Mouse (Mus musculus): ENCODE measurements around the gene Cep97. TPM values are rescaled to one million over a fixed set of nuclear protein-coding genes. Genes with fewer than 3 reads are reported as not detected.
A peak's percentile ranks its signal among the peaks of the same experiment; 100 is the strongest.
"Not testable (repeated sequence)": the region's sequence is repeated elsewhere in the genome, so short reads cannot be mapped to it uniquely, and the experiment has no call there.

The Cep97 gene
- polyA plus RNA-seq, 1 experiment from 2014 or later: 13.9 TPM

- not testable (repeated sequence) for ATAC-seq (ENCODE audit: low FRiP score, low TSS enrichment); H3K4me2 ChIP-seq (replicated peaks; ENCODE audit: low read depth, low read length); H3K27ac ChIP-seq (ENCODE audit: low read length); H3K9me3 ChIP-seq (ENCODE audit: low read length); H3K9ac ChIP-seq (replicated peaks; ENCODE audit: low read length); H3K4me3 ChIP-seq (ENCODE audit: low read length); H3K27me3 ChIP-seq (ENCODE audit: insufficient read depth, low read length); H3K36me3 ChIP-seq (ENCODE audit: insufficient read depth, low read length); H3K4me1 ChIP-seq (ENCODE audit: insufficient read depth, low read length)
- WGBS: 85% methylated on average over 2 of the region's 2 CpGs
Measured at GRCm38 (mm10) chr16:55947876-55948410, 13.3 kb upstream of the Cep97 start.

- Histone ChIP-seq H3K27me3 (ENCODE audit: insufficient read depth, low read length) (no peaks in the 10 kb centered on the region), H3K27ac (ENCODE audit: low read length) (no peak overlapping the region), H3K36me3 (ENCODE audit: insufficient read depth, low read length) (no peaks in the 10 kb centered on the region), H3K4me3 (ENCODE audit: low read length) (no peak overlapping the region), H3K4me2 (replicated peaks; ENCODE audit: low read depth, low read length) (no peak overlapping the region), H3K9ac (replicated peaks; ENCODE audit: low read length) (no peak overlapping the region), H3K9me3 (ENCODE audit: low read length) (no peaks in the 10 kb centered on the region), H3K4me1 (ENCODE audit: insufficient read depth, low read length) (peaks cover 4% of the 10 kb centered on the region; the same call in 1 of the 2 replicates)
- ATAC-seq (ENCODE audit: low FRiP score, low TSS enrichment): no peak
- WGBS: 69% methylated on average over 3 of the region's 3 CpGs
Measured at GRCm38 (mm10) chr16:55947266-55947665, 12.6 kb upstream of the Cep97 start.

- Histone ChIP-seq H3K4me1 (ENCODE audit: insufficient read depth, low read length) (no peaks in the 10 kb centered on the region), H3K27me3 (ENCODE audit: insufficient read depth, low read length) (no peaks in the 10 kb centered on the region), H3K27ac (ENCODE audit: low read length) (no peak overlapping the region), H3K9me3 (ENCODE audit: low read length) (no peaks in the 10 kb centered on the region), H3K4me2 (replicated peaks; ENCODE audit: low read depth, low read length) (no peak overlapping the region), H3K9ac (replicated peaks; ENCODE audit: low read length) (no peak overlapping the region), H3K4me3 (ENCODE audit: low read length) (no peak overlapping the region), H3K36me3 (ENCODE audit: insufficient read depth, low read length) (no peaks in the 10 kb centered on the region)
- 97% methylated on average over 4 of the region's 4 CpGs for WGBS
- ATAC-seq (ENCODE audit: low FRiP score, low TSS enrichment): no peak
Measured at GRCm38 (mm10) chr16:55940781-55941180, 6.1 kb upstream of the Cep97 start.

DNA sequence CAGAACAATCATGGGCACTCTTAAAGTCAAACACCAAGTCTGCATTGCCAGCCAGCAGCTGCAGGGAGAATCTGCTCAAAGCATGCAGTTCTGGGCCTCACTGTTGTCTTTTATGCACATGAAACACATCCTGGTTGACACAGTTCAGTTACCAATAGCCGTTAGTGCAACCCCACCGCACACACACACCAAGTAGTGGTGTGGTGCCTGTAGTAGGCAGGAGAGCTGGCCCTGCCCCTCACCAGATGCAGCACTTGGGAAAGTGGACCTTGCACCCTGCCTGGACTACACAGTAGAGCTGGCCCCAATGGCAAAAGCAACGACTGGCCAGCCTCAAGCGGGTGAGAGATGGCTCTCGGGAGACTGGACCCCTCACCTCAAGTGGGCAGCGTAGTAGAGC is 5.0 kb upstream of the Cep97 start:
- Histone ChIP-seq H3K4me1 (ENCODE audit: insufficient read depth, low read length) (no peaks in the 10 kb centered on the region), H3K9me3 (ENCODE audit: low read length) (no peaks in the 10 kb centered on the region), H3K27me3 (ENCODE audit: insufficient read depth, low read length) (no peaks in the 10 kb centered on the region), H3K36me3 (ENCODE audit: insufficient read depth, low read length) (no peaks in the 10 kb centered on the region), H3K27ac (ENCODE audit: low read length) (no peak overlapping the region), H3K4me3 (ENCODE audit: low read length) (no peak overlapping the region), H3K4me2 (replicated peaks; ENCODE audit: low read depth, low read length) (no peak overlapping the region), H3K9ac (replicated peaks; ENCODE audit: low read length) (no peak overlapping the region)
- WGBS: 80% methylated on average over 6 of the region's 6 CpGs
- peak; percentile 71 for ATAC-seq (ENCODE audit: low FRiP score, low TSS enrichment)

- H3K27me3 ChIP-seq (ENCODE audit: insufficient read depth, low read length): no peaks in the 10 kb centered on the region
- no peaks in the 10 kb centered on the region for H3K36me3 ChIP-seq (ENCODE audit: insufficient read depth, low read length)
- 79% methylated on average over 4 of the region's 4 CpGs for WGBS
- no peaks in the 10 kb centered on the region for H3K9me3 ChIP-seq (ENCODE audit: low read length)
- H3K9ac ChIP-seq (replicated peaks; ENCODE audit: low read length): no peak overlapping the region
- no peak overlapping the region for H3K4me3 ChIP-seq (ENCODE audit: low read length)
- H3K4me2 ChIP-seq (replicated peaks; ENCODE audit: low read depth, low read length): no peak overlapping the region
- no peaks in the 10 kb centered on the region for H3K4me1 ChIP-seq (ENCODE audit: insufficient read depth, low read length)
- no peak overlapping the region for H3K27ac ChIP-seq (ENCODE audit: low read length)
- no peak for ATAC-seq (ENCODE audit: low FRiP score, low TSS enrichment)
Measured at GRCm38 (mm10) chr16:55938761-55939160, 4.1 kb upstream of the Cep97 start.

DNA sequence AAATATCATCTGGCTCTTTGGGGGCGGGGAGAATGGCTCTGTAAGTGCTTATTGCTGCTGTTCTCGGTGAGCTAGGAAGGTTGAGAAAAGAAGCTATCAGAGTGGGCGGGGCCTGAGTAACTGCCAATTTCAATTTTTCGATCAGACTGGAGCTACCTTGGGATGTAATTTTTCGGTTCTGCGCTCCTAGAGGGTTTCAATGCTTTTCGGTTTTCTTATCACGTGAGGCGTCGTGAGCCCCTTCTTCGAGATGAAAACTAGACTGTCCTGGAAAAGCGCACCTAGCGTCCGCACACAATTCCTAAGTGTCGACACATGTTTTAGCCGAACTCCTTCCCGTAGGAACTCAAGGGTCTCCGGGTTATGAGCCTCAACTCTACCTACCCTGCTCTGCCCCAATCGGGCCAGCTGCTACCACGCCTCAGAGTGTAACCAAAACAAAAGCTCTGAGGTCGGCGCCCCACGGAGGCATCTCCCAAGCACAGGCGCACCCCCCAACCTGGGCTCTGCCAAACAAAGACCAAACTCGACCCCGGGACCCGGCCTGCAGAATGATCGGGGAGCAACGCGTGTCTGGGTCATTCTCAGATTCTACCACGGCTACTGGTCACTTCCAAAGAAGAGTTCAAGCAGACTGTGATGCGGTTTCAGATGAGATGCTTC is 843 bp downstream of the Cep97 start:
- WGBS: 2% methylated on average over 32 of the region's 32 CpGs
- peak overlapping the region; percentile 86 for H3K4me3 ChIP-seq (ENCODE audit: low read length)
- H3K9ac ChIP-seq (replicated peaks; ENCODE audit: low read length): peak overlapping the region; percentile 85
- H3K27ac ChIP-seq (ENCODE audit: low read length): peak overlapping the region; percentile 41
- H3K4me1 ChIP-seq (ENCODE audit: insufficient read depth, low read length): peaks cover 3% of the 10 kb centered on the region; the same call in 1 of the 2 replicates
- no peaks in the 10 kb centered on the region for H3K27me3 ChIP-seq (ENCODE audit: insufficient read depth, low read length)
- peaks cover 6% of the 10 kb centered on the region; the same call in 1 of the 2 replicates for H3K36me3 ChIP-seq (ENCODE audit: insufficient read depth, low read length)
- H3K4me2 ChIP-seq (replicated peaks; ENCODE audit: low read depth, low read length): peak overlapping the region; percentile 63
- peak; percentile 49 for ATAC-seq (ENCODE audit: low FRiP score, low TSS enrichment)
- H3K9me3 ChIP-seq (ENCODE audit: low read length): no peaks in the 10 kb centered on the region

DNA sequence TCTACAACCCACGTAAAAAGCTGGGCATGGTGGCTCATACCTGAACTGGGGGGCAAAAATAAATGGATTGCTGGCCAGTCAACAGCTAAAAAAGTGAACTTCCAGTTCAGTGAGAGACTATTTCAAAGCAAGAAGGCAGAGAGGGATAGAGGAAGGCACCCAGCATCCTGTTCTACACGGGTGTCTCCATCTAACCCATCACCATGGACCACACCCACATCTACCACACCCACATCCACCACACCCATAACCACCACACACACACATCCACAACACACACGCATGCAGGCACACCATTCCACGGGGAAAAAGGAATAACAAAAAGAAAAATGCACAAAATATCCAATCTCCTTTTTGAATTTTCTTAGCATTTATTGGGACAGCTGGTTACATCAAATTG is 10.6 kb downstream of the Cep97 start:
- no peaks in the 10 kb centered on the region for H3K9me3 ChIP-seq (ENCODE audit: low read length)
- no peak overlapping the region for H3K9ac ChIP-seq (replicated peaks; ENCODE audit: low read length)
- no peak overlapping the region for H3K4me2 ChIP-seq (replicated peaks; ENCODE audit: low read depth, low read length)
- peaks cover 26% of the 10 kb centered on the region for H3K36me3 ChIP-seq (ENCODE audit: insufficient read depth, low read length)
- no peaks in the 10 kb centered on the region for H3K27me3 ChIP-seq (ENCODE audit: insufficient read depth, low read length)
- no peak overlapping the region for H3K4me3 ChIP-seq (ENCODE audit: low read length)
- no peaks in the 10 kb centered on the region for H3K4me1 ChIP-seq (ENCODE audit: insufficient read depth, low read length)
- WGBS: 92% methylated on average over 4 of the region's 4 CpGs
- H3K27ac ChIP-seq (ENCODE audit: low read length): no peak overlapping the region
- ATAC-seq (ENCODE audit: low FRiP score, low TSS enrichment): no peak

- Histone ChIP-seq H3K36me3 (ENCODE audit: insufficient read depth, low read length) (peaks cover 23% of the 10 kb centered on the region), H3K9me3 (ENCODE audit: low read length) (no peaks in the 10 kb centered on the region), H3K9ac (replicated peaks; ENCODE audit: low read length) (no peak overlapping the region), H3K4me1 (ENCODE audit: insufficient read depth, low read length) (no peaks in the 10 kb centered on the region), H3K4me3 (ENCODE audit: low read length) (no peak overlapping the region), H3K27ac (ENCODE audit: low read length) (no peak overlapping the region), H3K4me2 (replicated peaks; ENCODE audit: low read depth, low read length) (no peak overlapping the region), H3K27me3 (ENCODE audit: insufficient read depth, low read length) (no peaks in the 10 kb centered on the region)
- ATAC-seq (ENCODE audit: low FRiP score, low TSS enrichment): no peak
- 92% methylated on average over 10 of the region's 10 CpGs for WGBS
Measured at GRCm38 (mm10) chr16:55922079-55922478, 12.6 kb downstream of the Cep97 start.

DNA sequence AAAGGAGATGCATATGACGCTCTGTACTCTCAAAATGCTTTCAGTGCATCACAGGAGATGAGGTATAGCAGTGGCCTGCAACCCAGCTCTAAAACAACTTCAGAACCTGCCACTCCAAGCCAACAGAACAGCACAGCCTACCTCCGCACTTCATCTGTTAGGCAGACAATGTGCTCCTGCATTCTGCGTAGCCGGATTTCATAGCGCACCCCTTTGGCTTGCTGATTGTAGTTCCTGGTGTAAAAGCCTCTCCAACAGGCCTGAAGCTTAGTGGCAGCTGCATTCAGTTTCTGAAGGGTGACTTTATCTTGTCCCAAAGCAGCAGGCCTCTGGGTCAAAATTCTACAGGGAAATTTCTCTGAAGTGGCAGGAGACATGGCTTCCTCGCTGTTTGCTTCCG is 19.9 kb downstream of the Cep97 start:
- WGBS: 96% methylated on average over 7 of the region's 7 CpGs
- H3K4me1 ChIP-seq (ENCODE audit: insufficient read depth, low read length): no peaks in the 10 kb centered on the region
- H3K27ac ChIP-seq (ENCODE audit: low read length): no peak overlapping the region
- no peak for ATAC-seq (ENCODE audit: low FRiP score, low TSS enrichment)
- no peaks in the 10 kb centered on the region for H3K9me3 ChIP-seq (ENCODE audit: low read length)
- no peak overlapping the region for H3K4me2 ChIP-seq (replicated peaks; ENCODE audit: low read depth, low read length)
- H3K4me3 ChIP-seq (ENCODE audit: low read length): no peak overlapping the region
- no peaks in the 10 kb centered on the region for H3K27me3 ChIP-seq (ENCODE audit: insufficient read depth, low read length)
- no peak overlapping the region for H3K9ac ChIP-seq (replicated peaks; ENCODE audit: low read length)
- peaks cover 21% of the 10 kb centered on the region for H3K36me3 ChIP-seq (ENCODE audit: insufficient read depth, low read length)

- Histone ChIP-seq H3K27ac (ENCODE audit: low read length) (peak overlapping the region; percentile 24; the same call in 1 of the 2 replicates), H3K36me3 (ENCODE audit: insufficient read depth, low read length) (peaks cover 41% of the 10 kb centered on the region), H3K9me3 (ENCODE audit: low read length) (no peaks in the 10 kb centered on the region), H3K27me3 (ENCODE audit: insufficient read depth, low read length) (no peaks in the 10 kb centered on the region), H3K4me3 (ENCODE audit: low read length) (no peak overlapping the region), H3K4me1 (ENCODE audit: insufficient read depth, low read length) (no peaks in the 10 kb centered on the region), H3K9ac (replicated peaks; ENCODE audit: low read length) (no peak overlapping the region), H3K4me2 (replicated peaks; ENCODE audit: low read depth, low read length) (no peak overlapping the region)
- peak; percentile 81 for ATAC-seq (ENCODE audit: low FRiP score, low TSS enrichment)
- WGBS: 85% methylated on average over 10 of the region's 10 CpGs
Measured at GRCm38 (mm10) chr16:55910208-55910793, 24.4 kb downstream of the Cep97 start.
